Mouse (Mus musculus): ENCODE data around the gene Pp2d1. TPM values are rescaled to one million over a fixed set of nuclear protein-coding genes. Genes with fewer than 3 reads are reported as not detected.
"Not testable (repeated sequence)": the region's sequence is repeated elsewhere in the genome, so short reads cannot be mapped to it uniquely, and the experiment has no call there.

The Pp2d1 gene
- not detected for total RNA-seq (2021)

GRCm38 (mm10) chr17:53539351-53539750 is at the start of gene Pp2d1:
TSS of gene Pp2d1 (minus strand) at chr17:53539451.
- intact Hi-C loops (cut with DNase I); DNase-seq: not testable (repeated sequence)

- intact Hi-C loops (cut with DNase I), result no loop called here
- no peak for DNase-seq
These were observed 49.0 kb upstream of the Pp2d1 start for GRCm38 (mm10) chr17:53588097-53588855.

GRCm38 (mm10) chr17:53587074-53587851 is 48.0 kb upstream of the Pp2d1 start:
- peak; percentile 96 for DNase-seq
- intact Hi-C loops (cut with DNase I), result no loop called here

- no peak for DNase-seq
- intact Hi-C loops (cut with DNase I), result loop anchor here (2.0 kb wide), 1 partner anchor 15 kb away; no protein-coding TSS in a partner anchor
These were observed 44.8 kb upstream of the Pp2d1 start for GRCm38 (mm10) chr17:53583846-53584579.

- intact Hi-C loops (cut with DNase I), result no loop called here
These were observed 43.6 kb upstream of the Pp2d1 start for GRCm38 (mm10) chr17:53582805-53583204.

GRCm38 (mm10) chr17:53582026-53582585 is 42.9 kb upstream of the Pp2d1 start:
- no peak for DNase-seq
- intact Hi-C loops (cut with DNase I), result no loop called here

More at GRCm38 (mm10) chr17:53582805-53583204, 43.6 kb upstream of the Pp2d1 start:
- DNase-seq, result no peak

GRCm38 (mm10) chr17:53580237-53580636 is 41.0 kb upstream of the Pp2d1 start:
- intact Hi-C loops (cut with DNase I), result no loop called here
- no peak for DNase-seq

GRCm38 (mm10) chr17:53579612-53580011 is 40.4 kb upstream of the Pp2d1 start:
- intact Hi-C loops (cut with DNase I), result no loop called here
- DNase-seq, result no peak

GRCm38 (mm10) chr17:53578776-53579175 is 39.5 kb upstream of the Pp2d1 start:
- DNase-seq, result peak; percentile 58 to 60
- intact Hi-C loops (cut with DNase I), result no loop called here

- no peak for DNase-seq
- intact Hi-C loops (cut with DNase I), result no loop called here
These were observed 39.0 kb upstream of the Pp2d1 start for GRCm38 (mm10) chr17:53578249-53578648.

GRCm38 (mm10) chr17:53577754-53578153 is 38.5 kb upstream of the Pp2d1 start:
- no peak for DNase-seq
- intact Hi-C loops (cut with DNase I), result no loop called here

GRCm38 (mm10) chr17:53577151-53577550 is 37.9 kb upstream of the Pp2d1 start:
- no peak for DNase-seq
- intact Hi-C loops (cut with DNase I), result no loop called here

GRCm38 (mm10) chr17:53573019-53573556 is 33.8 kb upstream of the Pp2d1 start:
- intact Hi-C loops (cut with DNase I), result no loop called here
- DNase-seq, result no peak

GRCm38 (mm10) chr17:53570932-53571331 is 31.7 kb upstream of the Pp2d1 start:
- intact Hi-C loops (cut with DNase I); DNase-seq: not testable (repeated sequence)

- intact Hi-C loops (cut with DNase I), result no loop called here
- DNase-seq, result peak in 1 of 2 experiments; percentile 50
These were observed 31.2 kb upstream of the Pp2d1 start for GRCm38 (mm10) chr17:53570361-53570875.

GRCm38 (mm10) chr17:53569829-53570228 is 30.6 kb upstream of the Pp2d1 start:
- intact Hi-C loops (cut with DNase I), result loop anchor here (2.0 to 10.0 kb wide), 3 partner anchors 15 to 85 kb away; no protein-coding TSS in a partner anchor
- DNase-seq, result peak; percentile 86 to 89

GRCm38 (mm10) chr17:53568734-53569386 is 29.6 kb upstream of the Pp2d1 start:
- intact Hi-C loops (cut with DNase I), result loop anchor here (2.0 to 10.0 kb wide), 3 partner anchors 16 to 86 kb away; no protein-coding TSS in a partner anchor
- DNase-seq, result no peak

GRCm38 (mm10) chr17:53568118-53568517 is 28.9 kb upstream of the Pp2d1 start:
- peak; percentile 90 for DNase-seq
- intact Hi-C loops (cut with DNase I), result loop anchor here (2.0 to 10.0 kb wide), 3 partner anchors 17 to 87 kb away; no protein-coding TSS in a partner anchor

All from heart, postnatal 10 days (tissue).